In genomic region chr11:46215354-46215753, GRCm38 (mm10) we compare ENCODE assay signal across 9 mouse cellular contexts. TPM values are rescaled to one million over a fixed set of nuclear protein-coding genes. Genes with fewer than 3 reads are reported as not detected.
DNase-seq lines count a peak whose midpoint lies in the region; ATAC-seq lines count a peak whose summit lies in the region.
"Had no signal": no experiment of that assay in that cellular context is flagged by ENCODE, and none has a peak within 500 bp of the region (broad histone marks: within the 10 kb centered on the region; RNA-seq: fewer than 3 reads in every experiment).

No protein-coding gene starts in this region.

- no peak overlapping the region for H3K9ac ChIP-seq in limb, embryonic 11.5 days (ENCODE audit: low read length)
- no peak overlapping the region for H3K9ac ChIP-seq in midbrain, embryonic 13.5 days (replicated peaks)
- H3K9ac ChIP-seq in stomach, embryonic 15.5 days, result no peak overlapping the region

- no peak overlapping the region for H3K4me3 ChIP-seq in limb, embryonic 11.5 days (ENCODE audit: low read depth, low read length)
- no peak overlapping the region for H3K4me3 ChIP-seq in midbrain, embryonic 13.5 days (replicated peaks)
- no peak overlapping the region for H3K4me3 ChIP-seq in stomach, embryonic 15.5 days (replicated peaks)

- WGBS in limb, embryonic 11.5 days, result 20% methylated on average over 3 of the region's 3 CpGs
- 23% methylated on average over 3 of the region's 3 CpGs for WGBS in midbrain, embryonic 13.5 days
- 12% methylated on average over 3 of the region's 3 CpGs for WGBS in stomach, embryonic 15.5 days

- DNase-seq in A20 (ENCODE audit: low read depth, low spot score) (peak; percentile 76), R1 (ENCODE audit: low read depth, low spot score) (peak; percentile 91)
- DNase-seq in cerebellum, postnatal 14 days, result peak; percentile 77 to 79
- peak; percentile 38 for DNase-seq in gastrocnemius, postnatal 14 days
- DNase-seq in limb, embryonic 11.5 days (ENCODE audit: low spot score), result peak; percentile 83

- peaks cover 11% of the 10 kb centered on the region for H3K4me1 ChIP-seq in limb, embryonic 11.5 days (ENCODE audit: control insufficient read depth, insufficient read depth, low read length)
- peaks cover 45% of the 10 kb centered on the region for H3K4me1 ChIP-seq in midbrain, embryonic 13.5 days (replicated peaks)
- peaks cover 31% of the 10 kb centered on the region for H3K4me1 ChIP-seq in stomach, embryonic 15.5 days

- no peaks in the 10 kb centered on the region for H3K9me3 ChIP-seq in limb, embryonic 11.5 days (ENCODE audit: control insufficient read depth, low read length)
- H3K9me3 ChIP-seq in midbrain, embryonic 13.5 days, result no peaks in the 10 kb centered on the region
- no peaks in the 10 kb centered on the region for H3K9me3 ChIP-seq in stomach, embryonic 15.5 days

- intact Hi-C loops in gastrocnemius, postnatal 14 days (cut with DNase I; ENCODE audit: low total_unique reads), result loop anchor here (10.0 kb wide), 1 partner anchor 81 kb away; no protein-coding TSS in a partner anchor

- no peaks in the 10 kb centered on the region for H3K27me3 ChIP-seq in limb, embryonic 11.5 days (ENCODE audit: control insufficient read depth, insufficient read depth, low read length)
- no peaks in the 10 kb centered on the region for H3K27me3 ChIP-seq in midbrain, embryonic 13.5 days
- no peaks in the 10 kb centered on the region for H3K27me3 ChIP-seq in stomach, embryonic 15.5 days (replicated peaks)

- no peak overlapping the region for H3K4me2 ChIP-seq in limb, embryonic 11.5 days (ENCODE audit: low read depth, severe bottlenecking)
- no peak overlapping the region for H3K4me2 ChIP-seq in midbrain, embryonic 13.5 days (replicated peaks)
- peak overlapping the region; percentile 30; the same call in 1 of the 2 replicates for H3K4me2 ChIP-seq in stomach, embryonic 15.5 days

- ATAC-seq in inflammation-experienced regulatory T-cells, adult 6 months, result peak; percentile 60
- ATAC-seq in limb, embryonic 11.5 days (ENCODE audit: insufficient number of reproducible peaks, low FRiP score, low TSS enrichment, low read depth), result peak; percentile 74; the same call in 1 of the 2 replicates
- peak; percentile 69 for ATAC-seq in midbrain, embryonic 13.5 days
- ATAC-seq in stomach, embryonic 15.5 days (ENCODE audit: insufficient read depth, low FRiP score, low read depth), result peak; percentile 51

- H3K27ac ChIP-seq in limb, embryonic 11.5 days (replicated peaks; ENCODE audit: low read depth, low read length), result peak overlapping the region; percentile 81
- peak overlapping the region; percentile 76 for H3K27ac ChIP-seq in midbrain, embryonic 13.5 days
- H3K27ac ChIP-seq in stomach, embryonic 15.5 days, result peak overlapping the region; percentile 98

- no peaks in the 10 kb centered on the region for H3K36me3 ChIP-seq in limb, embryonic 11.5 days (ENCODE audit: control insufficient read depth, insufficient read depth, low read length)
- H3K36me3 ChIP-seq in midbrain, embryonic 13.5 days, result peaks cover 17% of the 10 kb centered on the region
- H3K36me3 ChIP-seq in stomach, embryonic 15.5 days, result no peaks in the 10 kb centered on the region

RNA-seq across cellular contexts. Expression of gene Fndc9, which starts 20.0 kb away (rescaled TPM):
- total RNA-seq in gastrocnemius, postnatal 14 days (2021), result not detected
- 1 to 10 TPM in 1 of 3 experiments, under 1 TPM in 2; 0.57 to 1.5 (median 0.77) TPM for polyA plus RNA-seq in inflammation-experienced regulatory T-cells, adult 6 months (2017; shearing (Covaris generic))
- polyA plus RNA-seq in limb, embryonic 11.5 days (2014; fragmentation: Nextera tagmentation; extraction: Ambion mirVana), result 0.11 and 0.16 TPM in 2 replicates
- polyA plus RNA-seq in midbrain, embryonic 13.5 days (2015; fragmentation: Nextera tagmentation; extraction: Ambion mirVana), result 4.6 and 5.9 TPM in 2 replicates
- polyA plus RNA-seq in stomach, embryonic 15.5 days (2015; fragmentation: Nextera tagmentation; extraction: Ambion mirVana), result 0.10 and 0.18 TPM in 2 replicates
- total RNA-seq: gastrocnemius, postnatal 4 days had no signal

RNA-seq across cellular contexts. Expression of gene Nipal4, which starts 49.0 kb away (rescaled TPM):
- total RNA-seq in gastrocnemius, postnatal 14 days (2021), result under 1 TPM; 0.07 to 0.21 TPM
- polyA plus RNA-seq in inflammation-experienced regulatory T-cells, adult 6 months (2017; shearing (Covaris generic)), result under 1 TPM in 2 of 3 experiments, not detected in 1; 0.26 to 0.74 TPM
- 0.54 and 0.71 TPM in 2 replicates for polyA plus RNA-seq in limb, embryonic 11.5 days (2014; fragmentation: Nextera tagmentation; extraction: Ambion mirVana)
- 0.63 and 1.1 TPM in 2 replicates for polyA plus RNA-seq in midbrain, embryonic 13.5 days (2015; fragmentation: Nextera tagmentation; extraction: Ambion mirVana)
- 4.1 and 4.3 TPM in 2 replicates for polyA plus RNA-seq in stomach, embryonic 15.5 days (2015; fragmentation: Nextera tagmentation; extraction: Ambion mirVana)

Comparison
In these comparisons a context has a peak if more than half of its experiments do, and no peak if none do; other contexts are left out.
1. DNase-seq: peak in every context shown above with its lines; median percentile 91 in R1; 83 in limb, embryonic 11.5 days; 78 in cerebellum, postnatal 14 days; 76 in A20; 38 in gastrocnemius, postnatal 14 days.